Mouse (Mus musculus) neural tube, embryonic 11.5 days (tissue): ENCODE results near the gene Akap7. TPM values are rescaled to one million over a fixed set of nuclear protein-coding genes. Genes with fewer than 3 reads are reported as not detected.
"Not testable (repeated sequence)": the region's sequence is repeated elsewhere in the genome, so short reads cannot be mapped to it uniquely, and the experiment has no call there.

Experiments
- ATAC-seq: fragments of 200-750 bp; cut with Nextera tagmentation; 2 replicates; pipeline ENCODE4 v1.8.0; 2017; ENCODE audit warnings: moderate number of reproducible peaks, mild to moderate bottlenecking, moderate TSS enrichment, moderate library complexity; ENCODE audit not compliant: insufficient read depth, low FRiP score, low TSS enrichment
- DNase-seq: peaks from one replicate; pipeline ENCODE4 v3.0.0-alpha.2; 2015; ENCODE audit warnings: low spot score
- H3K27ac ChIP-seq: fragments of 300-500 bp; sonication (generic); 2 replicates; pipeline ENCODE4 v1.5.1; 2014; ENCODE audit warnings: low read depth, mild to moderate bottlenecking, low read length
- H3K27me3 ChIP-seq: fragments of 300-500 bp; sonication (generic); 2 replicates; pipeline ENCODE4 v1.6.1; 2014; ENCODE audit warnings: mild to moderate bottlenecking, low read length, mixed read lengths; ENCODE audit not compliant: control insufficient read depth, insufficient read depth
- H3K36me3 ChIP-seq: fragments of 300-500 bp; sonication (generic); 2 replicates; pipeline ENCODE4 v1.6.1; 2014; ENCODE audit warnings: mild to moderate bottlenecking, low read length, moderate library complexity, mixed read lengths; ENCODE audit not compliant: control insufficient read depth, insufficient read depth
- H3K4me1 ChIP-seq: fragments of 300-500 bp; sonication (generic); 2 replicates; pipeline ENCODE4 v1.6.1; 2014; ENCODE audit warnings: low read length, mixed read lengths; ENCODE audit not compliant: control insufficient read depth, insufficient read depth
- H3K4me2 ChIP-seq: fragments of 300-500 bp; sonication (generic); 2 replicates; pipeline ENCODE4 v1.6.1; 2014; ENCODE audit warnings: low read depth, mild to moderate bottlenecking, moderate library complexity
- H3K4me3 ChIP-seq: fragments of 300-500 bp; sonication (generic); 2 replicates; pipeline ENCODE4 v1.5.1; 2014; ENCODE audit warnings: low read depth, low read length
- H3K9ac ChIP-seq: fragments of 300-500 bp; sonication (generic); 2 replicates; pipeline ENCODE4 v1.6.1; 2014; ENCODE audit warnings: mild to moderate bottlenecking, low read length
- H3K9me3 ChIP-seq: fragments of 300-500 bp; sonication (generic); 2 replicates; pipeline ENCODE4 v1.6.1; 2016; ENCODE audit warnings: low read length; ENCODE audit not compliant: control insufficient read depth
- WGBS: fragments of 180-500 bp; shearing (Covaris S2); extraction: QIAGEN DNeasy Blood & Tissue Kit; methylation state at CpG from one replicate; pipeline ENCODE4 v1.1.7; 2014; 5-methylcytosine and 5-hydroxymethylcytosine counted together
- polyA plus RNA-seq: library from polyadenylated mRNA; unstranded; fragments of >200 nt; fragmentation: Nextera tagmentation; extraction: Ambion mirVana; gene quantifications from 2 replicates; pipeline ENCODE4 v1.2.1, GENCODE M21; 2014

Gene Akap7
- polyA plus RNA-seq, 1 experiment from 2014 or later: 24.0 TPM

DNA sequence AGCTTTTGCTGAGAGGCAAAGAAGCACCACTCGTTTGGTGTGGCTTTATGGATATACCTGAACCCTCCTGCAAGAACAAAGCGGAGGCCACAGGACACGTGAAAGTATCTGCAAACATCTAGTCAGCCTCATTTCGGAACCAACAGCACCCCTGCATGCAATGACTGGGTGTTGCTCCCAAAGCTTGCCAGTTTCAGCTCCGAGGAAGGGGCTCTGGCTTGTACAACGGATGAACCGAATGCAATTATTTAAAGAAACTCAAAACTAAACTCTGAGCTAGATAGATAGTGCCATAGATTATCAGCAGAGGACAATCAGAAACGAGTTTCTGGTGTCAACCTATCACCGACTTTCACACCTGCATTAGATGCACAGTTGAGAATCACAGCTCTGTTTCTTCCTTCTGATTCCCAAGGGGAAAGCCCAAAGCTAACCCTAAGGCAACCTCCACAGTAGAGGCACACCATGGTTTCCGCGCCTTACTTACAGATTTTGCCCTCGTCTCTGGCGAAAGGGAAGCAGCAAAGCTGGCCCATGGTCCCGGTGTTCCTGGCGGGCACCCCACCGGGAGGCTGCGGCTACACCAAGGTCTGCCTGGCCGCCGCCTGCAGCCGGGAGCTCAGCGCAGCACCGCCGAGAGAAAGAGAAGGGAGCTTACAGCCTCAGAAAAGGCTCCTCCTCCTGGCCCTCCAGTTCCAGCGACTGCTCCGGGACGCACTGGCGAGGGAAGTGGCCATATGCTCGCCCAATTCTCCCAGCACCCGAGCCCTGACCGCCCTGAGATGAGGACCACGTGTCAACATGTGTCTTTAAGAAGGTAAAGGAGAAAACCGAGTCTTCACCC, 107.9 kb downstream of the Akap7 start:
- WGBS: 16% methylated on average over 32 of the region's 32 CpGs
- H3K9me3 ChIP-seq: no peaks in the 10 kb centered on the region
- H3K4me3 ChIP-seq: peak overlapping the region; percentile 31
- H3K27ac ChIP-seq: no peak overlapping the region
- DNase-seq: peak; percentile 65
- ATAC-seq: peak; percentile 77
- peak overlapping the region; percentile 70 for H3K4me2 ChIP-seq
- H3K27me3 ChIP-seq: no peaks in the 10 kb centered on the region
- no peaks in the 10 kb centered on the region for H3K4me1 ChIP-seq
- peak overlapping the region; percentile 53 for H3K9ac ChIP-seq
- no peaks in the 10 kb centered on the region for H3K36me3 ChIP-seq

- H3K4me3 ChIP-seq: no peak overlapping the region
- DNase-seq (no peak), ATAC-seq (no peak)
- H3K4me1 ChIP-seq: no peaks in the 10 kb centered on the region
- no peaks in the 10 kb centered on the region for H3K9me3 ChIP-seq
- H3K27me3 ChIP-seq: no peaks in the 10 kb centered on the region
- 69% methylated on average over 12 of the region's 12 CpGs for WGBS
- H3K4me2 ChIP-seq: peak overlapping the region; percentile 14; the same call in 1 of the 2 replicates
- no peaks in the 10 kb centered on the region for H3K36me3 ChIP-seq
- H3K9ac ChIP-seq: no peak overlapping the region
- H3K27ac ChIP-seq: no peak overlapping the region
Observed at GRCm38 (mm10) chr10:25198575-25198974, 109.1 kb downstream of the Akap7 start.

DNA sequence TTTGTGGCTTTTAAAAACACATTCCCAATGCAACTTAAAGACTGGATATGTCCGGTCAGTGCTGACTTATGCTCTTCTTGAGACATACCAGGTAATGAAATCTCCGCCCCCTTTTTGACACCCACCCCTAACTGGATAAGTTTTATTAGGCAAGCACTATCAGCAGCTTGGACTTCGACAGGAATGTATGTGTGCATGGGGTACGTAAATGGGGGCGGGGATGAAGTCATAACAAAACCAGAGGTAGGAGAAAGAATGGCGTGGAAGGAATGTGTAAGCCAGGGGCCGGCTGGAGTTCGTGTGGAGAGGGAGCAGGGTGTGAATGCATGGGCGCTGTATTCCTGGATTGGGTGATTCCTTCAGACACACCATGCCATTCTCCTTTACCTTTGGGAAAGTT, 109.6 kb downstream of the Akap7 start:
- DNase-seq (no peak), ATAC-seq (no peak)
- H3K4me1 ChIP-seq: no peaks in the 10 kb centered on the region
- H3K36me3 ChIP-seq: no peaks in the 10 kb centered on the region
- H3K4me2 ChIP-seq: no peak overlapping the region
- H3K27me3 ChIP-seq: no peaks in the 10 kb centered on the region
- H3K9me3 ChIP-seq: no peaks in the 10 kb centered on the region
- no peak overlapping the region for H3K4me3 ChIP-seq
- 66% methylated on average over 9 of the region's 9 CpGs for WGBS
- H3K27ac ChIP-seq: no peak overlapping the region
- H3K9ac ChIP-seq: no peak overlapping the region

- DNase-seq (no peak), ATAC-seq (no peak)
Observed at GRCm38 (mm10) chr10:25192180-25193073, 115.2 kb downstream of the Akap7 start.

GRCm38 (mm10) chr10:25191166-25191565, 116.5 kb downstream of the Akap7 start:
- no peak for ATAC-seq
- no peak for DNase-seq
- WGBS: 92% methylated on average over 4 of the region's 4 CpGs

More at GRCm38 (mm10) chr10:25192180-25193073, 115.2 kb downstream of the Akap7 start:
- no peaks in the 10 kb centered on the region for H3K9me3 ChIP-seq
- H3K9ac ChIP-seq: no peak overlapping the region
- no peak overlapping the region for H3K4me2 ChIP-seq
- H3K36me3 ChIP-seq: no peaks in the 10 kb centered on the region
- no peaks in the 10 kb centered on the region for H3K27me3 ChIP-seq
- no peaks in the 10 kb centered on the region for H3K4me1 ChIP-seq
- no peak overlapping the region for H3K4me3 ChIP-seq
- H3K27ac ChIP-seq: no peak overlapping the region
- 88% methylated on average over 5 of the region's 5 CpGs for WGBS

DNA sequence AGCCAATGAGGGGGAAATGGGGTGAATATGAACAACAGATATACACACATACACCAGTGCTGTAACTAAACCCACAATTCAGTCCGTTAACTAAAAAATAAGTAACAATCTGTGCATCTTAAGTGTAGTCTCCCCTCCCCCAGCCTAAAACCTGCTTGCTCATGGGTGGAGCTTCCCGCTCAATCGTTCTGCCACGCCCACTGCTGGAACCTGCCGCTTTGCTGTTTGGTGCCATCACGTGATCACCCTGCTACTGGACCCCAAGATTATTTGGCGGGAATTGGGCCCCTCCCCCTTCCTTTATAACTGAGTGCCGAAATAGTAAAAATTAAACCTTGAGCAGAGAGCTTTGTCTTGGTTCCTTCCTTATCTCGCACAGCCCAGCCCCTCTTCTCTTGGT, 121.4 kb downstream of the Akap7 start:
- not testable (repeated sequence) for H3K4me1 ChIP-seq, H3K9me3 ChIP-seq, H3K9ac ChIP-seq, DNase-seq, ATAC-seq, H3K4me2 ChIP-seq, H3K36me3 ChIP-seq, H3K27ac ChIP-seq, H3K27me3 ChIP-seq, H3K4me3 ChIP-seq
- 52% methylated on average over 9 of the region's 9 CpGs for WGBS

More at GRCm38 (mm10) chr10:25191166-25191565, 116.5 kb downstream of the Akap7 start:
- H3K27me3 ChIP-seq: no peaks in the 10 kb centered on the region
- H3K4me3 ChIP-seq: no peak overlapping the region
- H3K9ac ChIP-seq: no peak overlapping the region
- no peak overlapping the region for H3K4me2 ChIP-seq
- H3K36me3 ChIP-seq: no peaks in the 10 kb centered on the region
- no peaks in the 10 kb centered on the region for H3K9me3 ChIP-seq
- no peaks in the 10 kb centered on the region for H3K4me1 ChIP-seq
- H3K27ac ChIP-seq: no peak overlapping the region

- Histone ChIP-seq H3K4me3 (no peak overlapping the region), H3K27me3 (no peaks in the 10 kb centered on the region), H3K9me3 (no peaks in the 10 kb centered on the region), H3K9ac (no peak overlapping the region), H3K27ac (no peak overlapping the region), H3K4me2 (no peak overlapping the region), H3K4me1 (no peaks in the 10 kb centered on the region), H3K36me3 (no peaks in the 10 kb centered on the region)
- ATAC-seq (no peak), DNase-seq (no peak)
- 92% methylated on average over 4 of the region's 4 CpGs for WGBS
Observed at GRCm38 (mm10) chr10:25185691-25186090, 122.0 kb downstream of the Akap7 start.

GRCm38 (mm10) chr10:25184819-25185603, 122.7 kb downstream of the Akap7 start:
- no peak for DNase-seq
- Histone ChIP-seq H3K27ac (no peak overlapping the region), H3K4me2 (no peak overlapping the region), H3K4me3 (no peak overlapping the region), H3K4me1 (no peaks in the 10 kb centered on the region), H3K36me3 (no peaks in the 10 kb centered on the region), H3K9ac (no peak overlapping the region), H3K9me3 (no peaks in the 10 kb centered on the region), H3K27me3 (no peaks in the 10 kb centered on the region)
- 83% methylated on average over 10 of the region's 10 CpGs for WGBS
- no peak for ATAC-seq
